Mouse (Mus musculus) heart, adult 18-20 months (tissue): Measurements from ENCODE around the gene Cabcoco1. TPM values are rescaled to one million over a fixed set of nuclear protein-coding genes. Genes with fewer than 3 reads are reported as not detected.
A peak's percentile ranks its signal among the peaks of the same experiment; 100 is the strongest.

Experiments used
- DNase-seq, 2 experiments: peaks; one replicate each; pipeline ENCODE4 v3.0.0; 2021 to 2022; ENCODE audit warnings: mixed read lengths in 1 of 2
- total RNA-seq, 2 experiments: library from RNA; stranded (reverse); gene quantifications; 2 replicates each; pipeline ENCODE4 v1.2.3; 2021

The Cabcoco1 gene
- total RNA-seq, 2 experiments from 2014 or later: 22.4 to 23.5 TPM

DNA sequence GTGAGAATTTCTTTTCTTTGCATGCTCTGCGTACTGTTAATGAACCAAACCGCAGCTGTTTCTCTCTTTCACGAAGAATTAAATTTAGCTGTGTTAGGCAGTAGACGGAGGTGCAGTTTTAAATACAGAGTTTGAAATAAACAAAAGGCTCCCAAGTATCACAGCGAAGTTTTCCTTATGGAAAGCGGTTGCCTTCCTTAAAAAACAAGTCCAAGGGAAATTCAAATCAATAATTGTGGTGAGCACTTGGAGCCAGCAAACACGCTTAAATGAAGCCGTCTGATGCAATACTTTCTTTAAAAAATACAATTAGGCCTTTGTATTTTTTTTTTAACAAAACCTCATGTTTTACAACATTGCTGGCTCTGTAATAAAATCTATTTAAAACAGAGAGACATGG lies 101.2 kb downstream of the Cabcoco1 start:
- no peak for DNase-seq

DNA sequence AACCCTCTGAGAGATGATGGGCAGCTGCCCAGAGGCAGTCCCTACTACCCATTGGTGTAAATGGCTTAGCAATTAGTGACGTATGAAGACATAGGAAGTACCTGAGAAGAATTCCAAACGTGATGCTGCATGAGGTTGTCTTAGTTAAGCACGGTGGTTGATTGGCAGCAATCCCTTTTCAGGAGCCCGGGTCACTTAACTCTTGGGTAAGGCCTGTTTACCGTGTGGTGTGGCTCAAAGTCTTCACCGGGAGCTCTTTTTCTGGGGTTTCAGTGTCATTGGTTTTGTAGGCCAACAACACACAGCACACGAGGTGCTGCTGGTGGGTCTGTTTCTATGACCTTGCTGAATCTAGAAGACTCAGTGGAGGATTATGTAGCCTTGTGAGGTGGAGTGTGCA lies 105.9 kb downstream of the Cabcoco1 start:
- no peak for DNase-seq

DNA sequence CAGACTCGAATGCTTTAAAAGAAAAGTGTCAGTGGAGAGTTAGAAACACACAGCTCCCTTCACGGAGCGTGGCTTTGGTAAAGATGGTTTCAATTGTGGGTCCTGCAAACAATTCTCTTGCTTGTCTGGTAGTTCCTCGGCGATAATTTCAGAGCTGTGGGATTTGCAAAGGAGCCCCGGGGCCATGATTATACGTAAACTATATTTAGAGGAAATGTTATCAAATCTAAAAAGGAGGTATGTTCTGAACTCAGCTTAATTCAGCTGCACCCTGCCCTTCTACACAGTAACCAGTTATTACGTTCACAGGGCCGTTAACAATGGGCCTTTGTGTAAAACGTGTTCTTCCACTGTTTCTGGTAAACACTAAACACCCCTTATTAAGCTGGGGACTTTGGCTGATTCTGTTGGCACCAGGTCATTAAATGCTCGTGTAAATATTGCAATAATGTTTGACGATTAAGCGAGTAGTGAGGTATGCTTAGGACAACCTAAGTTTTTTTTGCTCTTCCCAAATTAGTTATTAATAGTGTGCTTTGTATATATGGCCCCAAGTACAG lies 106.6 kb downstream of the Cabcoco1 start:
- no peak for DNase-seq

GRCm38 (mm10) chr10:68434045-68434639 lies 107.6 kb downstream of the Cabcoco1 start:
- DNase-seq: no peak

DNA sequence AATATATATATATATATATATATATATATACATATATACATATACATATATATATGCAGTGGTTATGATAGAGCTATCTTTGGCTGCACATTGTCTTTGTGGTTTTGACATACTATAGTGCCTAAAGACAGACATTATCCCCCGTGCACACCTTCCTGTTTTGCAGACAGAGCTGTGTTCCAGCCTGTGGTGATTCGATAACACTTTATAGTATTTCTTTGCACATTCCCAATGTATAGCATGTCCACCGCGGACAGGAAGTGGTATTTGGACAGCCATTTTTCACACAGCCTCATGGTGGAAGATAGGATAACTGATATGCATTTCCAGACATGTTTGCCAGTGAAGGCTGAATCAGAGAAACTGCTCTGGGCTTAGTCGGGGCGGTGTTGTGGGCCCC lies 110.3 kb downstream of the Cabcoco1 start:
- DNase-seq: no peak

- no peak for DNase-seq
Observed at GRCm38 (mm10) chr10:68430929-68431328, 110.8 kb downstream of the Cabcoco1 start.

GRCm38 (mm10) chr10:68420393-68420920 lies 121.2 kb downstream of the Cabcoco1 start:
- DNase-seq: no peak

GRCm38 (mm10) chr10:68419893-68420292 lies 121.8 kb downstream of the Cabcoco1 start:
- no peak for DNase-seq

GRCm38 (mm10) chr10:68417074-68417790 lies 124.5 kb downstream of the Cabcoco1 start:
- DNase-seq: no peak

- DNase-seq: no peak
Observed at GRCm38 (mm10) chr10:68405936-68406335, 135.8 kb downstream of the Cabcoco1 start.

DNA sequence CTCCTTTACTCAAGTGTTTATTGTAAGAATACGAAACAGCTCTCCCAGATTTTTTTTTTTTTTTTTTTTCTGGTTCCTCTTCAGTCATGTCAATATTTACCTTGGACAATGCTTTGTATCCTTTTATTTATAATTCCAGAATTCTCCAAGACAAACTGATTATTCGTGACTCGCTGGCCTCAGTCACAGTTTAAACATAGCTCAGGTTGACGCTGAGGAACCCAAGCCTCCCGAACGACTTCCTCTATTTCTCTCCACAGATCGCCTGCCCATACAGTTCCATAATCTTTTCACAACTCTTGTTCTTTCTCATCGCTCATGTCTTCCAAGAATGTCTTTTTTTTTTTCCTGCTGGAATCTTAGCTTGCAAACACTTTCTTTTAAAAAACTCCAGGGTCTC lies 144.9 kb downstream of the Cabcoco1 start:
- DNase-seq: peak in 1 of 2 experiments; percentile 9

DNA sequence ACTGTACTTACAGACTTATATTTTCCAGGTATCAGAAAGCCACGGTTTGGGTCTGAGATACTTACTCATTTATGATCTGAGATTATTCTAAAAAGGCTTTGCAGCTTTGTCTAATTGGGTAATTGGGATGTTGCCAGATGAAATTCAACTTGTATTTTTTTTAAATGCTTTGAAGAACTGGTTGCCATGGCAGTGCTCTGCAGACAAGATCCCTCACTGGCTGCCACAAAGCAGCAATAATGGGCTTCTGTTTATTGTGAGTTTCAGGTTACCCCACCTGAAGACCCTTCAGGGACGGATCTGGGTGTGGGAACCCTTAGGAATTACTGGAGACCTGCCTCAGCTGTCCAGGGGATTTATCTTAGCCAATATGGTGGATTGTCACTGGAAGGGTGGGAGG lies 145.6 kb downstream of the Cabcoco1 start:
- no peak for DNase-seq

- no peak for DNase-seq
Observed at GRCm38 (mm10) chr10:68391640-68392039, 150.1 kb downstream of the Cabcoco1 start.

DNA sequence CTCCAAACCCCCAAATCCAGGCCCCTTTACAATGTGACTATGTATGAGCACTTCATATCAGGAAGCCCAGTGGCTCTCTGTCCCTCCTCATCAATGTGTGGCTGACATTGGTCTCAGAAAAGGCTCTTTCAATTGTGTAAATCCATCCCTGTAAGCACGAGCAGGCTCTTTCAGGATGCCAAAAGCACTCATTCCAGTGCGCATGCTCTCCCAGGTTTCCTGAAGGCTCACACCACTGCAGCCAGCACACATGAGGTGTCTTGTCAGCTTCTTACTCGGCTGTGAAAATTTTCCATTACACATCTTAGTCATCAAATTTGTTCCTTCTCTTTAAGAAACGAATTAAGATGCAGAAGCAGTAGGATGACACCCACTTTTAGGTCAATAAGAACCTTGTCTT lies 152.9 kb downstream of the Cabcoco1 start:
- DNase-seq: no peak

DNA sequence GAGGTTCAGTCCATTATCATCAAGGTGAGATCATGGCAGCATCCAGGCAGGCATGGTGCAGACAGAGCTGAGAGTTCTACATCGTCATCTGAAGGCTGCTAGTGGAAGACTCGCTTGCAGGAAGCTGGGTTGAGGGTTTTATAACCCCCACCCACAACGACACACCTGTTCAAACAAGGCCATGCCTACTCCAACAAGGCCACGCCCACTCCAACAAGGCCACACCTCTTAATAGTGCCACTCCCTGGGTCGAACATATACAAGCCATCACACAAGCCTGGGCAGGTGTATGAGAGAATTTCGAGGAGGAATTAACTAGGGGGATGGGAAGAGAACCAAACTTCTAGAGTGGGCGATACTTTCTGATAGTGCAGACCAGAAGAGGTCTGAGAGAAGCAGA lies 153.6 kb downstream of the Cabcoco1 start:
- no peak for DNase-seq

Other genes with a start within 250 kb of the Cabcoco1 start
- under 1 TPM; 0.27 to 0.41 TPM for gene Tmem26, start 181.8 kb upstream of the Cabcoco1 start, total RNA-seq